Mouse (Mus musculus): Measurements from ENCODE around the gene Bcas1. TPM values are rescaled to one million over a fixed set of nuclear protein-coding genes. Genes with fewer than 3 reads are reported as not detected.

Bcas1 gene
- polyA plus RNA-seq, 1 experiment, result 0.11 TPM

GRCm38 (mm10) chr2:170308966-170309365 lies 118.7 kb downstream of the Bcas1 start:
- no peak overlapping the region for H3K27ac ChIP-seq (ENCODE audit: insufficient read depth, low read length)
- no peaks in the 10 kb centered on the region for H3K36me3 ChIP-seq (ENCODE audit: control insufficient read depth, insufficient read depth, low read length)
- TF ChIP-seq POLR2A (IDR thresholded peaks at IDR 0.05; ENCODE audit: low read depth, low read length), result no peak
- TF ChIP-seq CTCF (IDR thresholded peaks at IDR 0.05; ENCODE audit: extremely low read depth, insufficient read depth, insufficient read length, insufficient replicate concordance), result no peak

GRCm38 (mm10) chr2:170308033-170308820 lies 119.4 kb downstream of the Bcas1 start:
- H3K27me3 ChIP-seq (ENCODE audit: control insufficient read depth, insufficient read depth, low read length), result no peaks in the 10 kb centered on the region
- H3K27ac ChIP-seq (ENCODE audit: insufficient read depth, low read length), result no peak overlapping the region
- WGBS, result 72% methylated on average over 10 of the region's 10 CpGs
- no peak for DNase-seq (ENCODE audit: low read depth in 1 of 2, low spot score in 2 of 2)
- no peak overlapping the region for H3K4me3 ChIP-seq (ENCODE audit: extremely low read depth, insufficient read depth, insufficient read length)
- H3K36me3 ChIP-seq (ENCODE audit: control insufficient read depth, insufficient read depth, low read length), result no peaks in the 10 kb centered on the region
- TF ChIP-seq POLR2A (IDR thresholded peaks at IDR 0.05; ENCODE audit: low read depth, low read length), result no peak
- TF ChIP-seq CTCF (IDR thresholded peaks at IDR 0.05; ENCODE audit: extremely low read depth, insufficient read depth, insufficient read length, insufficient replicate concordance), result no peak
- H3K4me1 ChIP-seq (ENCODE audit: control insufficient read depth, insufficient read depth, insufficient read length), result peaks cover 10% of the 10 kb centered on the region; the same call in 1 of the 2 replicates

More at GRCm38 (mm10) chr2:170308966-170309365, 118.7 kb downstream of the Bcas1 start:
- no peaks in the 10 kb centered on the region for H3K27me3 ChIP-seq (ENCODE audit: control insufficient read depth, insufficient read depth, low read length)
- H3K4me1 ChIP-seq (ENCODE audit: control insufficient read depth, insufficient read depth, insufficient read length), result peaks cover 10% of the 10 kb centered on the region; the same call in 1 of the 2 replicates
- DNase-seq (ENCODE audit: low read depth in 1 of 2, low spot score in 2 of 2), result no peak
- no peak overlapping the region for H3K4me3 ChIP-seq (ENCODE audit: extremely low read depth, insufficient read depth, insufficient read length)
- WGBS, result 88% methylated on average over 9 of the region's 9 CpGs

- Histone ChIP-seq H3K4me1 (ENCODE audit: control insufficient read depth, insufficient read depth, insufficient read length) (peaks cover 10% of the 10 kb centered on the region; the same call in 1 of the 2 replicates), H3K36me3 (ENCODE audit: control insufficient read depth, insufficient read depth, low read length) (no peaks in the 10 kb centered on the region), H3K4me3 (ENCODE audit: extremely low read depth, insufficient read depth, insufficient read length) (no peak overlapping the region), H3K27me3 (ENCODE audit: control insufficient read depth, insufficient read depth, low read length) (no peaks in the 10 kb centered on the region), H3K27ac (ENCODE audit: insufficient read depth, low read length) (no peak overlapping the region)
- TF ChIP-seq CTCF (IDR thresholded peaks at IDR 0.05; ENCODE audit: extremely low read depth, insufficient read depth, insufficient read length, insufficient replicate concordance), result no peak
- TF ChIP-seq POLR2A (IDR thresholded peaks at IDR 0.05; ENCODE audit: low read depth, low read length), result no peak
- 17% methylated on average over 7 of the region's 7 CpGs for WGBS
- DNase-seq (ENCODE audit: low read depth in 1 of 2, low spot score in 2 of 2), result peak in 1 of 2 experiments; percentile 26
Measured at GRCm38 (mm10) chr2:170307589-170308021, 120.0 kb downstream of the Bcas1 start.

- TF ChIP-seq CTCF (IDR thresholded peaks at IDR 0.05; ENCODE audit: extremely low read depth, insufficient read depth, insufficient read length, insufficient replicate concordance), result no peak
- no peak for TF ChIP-seq POLR2A (IDR thresholded peaks at IDR 0.05; ENCODE audit: low read depth, low read length)
- Histone ChIP-seq H3K36me3 (ENCODE audit: control insufficient read depth, insufficient read depth, low read length) (no peaks in the 10 kb centered on the region), H3K4me3 (ENCODE audit: extremely low read depth, insufficient read depth, insufficient read length) (no peak overlapping the region), H3K27ac (ENCODE audit: insufficient read depth, low read length) (no peak overlapping the region), H3K27me3 (ENCODE audit: control insufficient read depth, insufficient read depth, low read length) (no peaks in the 10 kb centered on the region), H3K4me1 (ENCODE audit: control insufficient read depth, insufficient read depth, insufficient read length) (peaks cover 10% of the 10 kb centered on the region; the same call in 1 of the 2 replicates)
- WGBS, result 12% methylated on average over 9 of the region's 9 CpGs
- DNase-seq (ENCODE audit: low read depth in 1 of 2, low spot score in 2 of 2), result no peak
Measured at GRCm38 (mm10) chr2:170306637-170307320, 120.9 kb downstream of the Bcas1 start.

GRCm38 (mm10) chr2:170304766-170305165 lies 122.9 kb downstream of the Bcas1 start:
- Histone ChIP-seq H3K27me3 (ENCODE audit: control insufficient read depth, insufficient read depth, low read length) (no peaks in the 10 kb centered on the region), H3K36me3 (ENCODE audit: control insufficient read depth, insufficient read depth, low read length) (no peaks in the 10 kb centered on the region), H3K4me3 (ENCODE audit: extremely low read depth, insufficient read depth, insufficient read length) (no peak overlapping the region), H3K27ac (ENCODE audit: insufficient read depth, low read length) (no peak overlapping the region), H3K4me1 (ENCODE audit: control insufficient read depth, insufficient read depth, insufficient read length) (peaks cover 10% of the 10 kb centered on the region; the same call in 1 of the 2 replicates)
- no peak for DNase-seq (ENCODE audit: low read depth in 1 of 2, low spot score in 2 of 2)
- TF ChIP-seq CTCF (IDR thresholded peaks at IDR 0.05; ENCODE audit: extremely low read depth, insufficient read depth, insufficient read length, insufficient replicate concordance) (no peak), POLR2A (IDR thresholded peaks at IDR 0.05; ENCODE audit: low read depth, low read length) (no peak)
- 89% methylated on average over 12 of the region's 12 CpGs for WGBS

GRCm38 (mm10) chr2:170303595-170303994 lies 124.0 kb downstream of the Bcas1 start:
- Histone ChIP-seq H3K27ac (ENCODE audit: insufficient read depth, low read length) (no peak overlapping the region), H3K36me3 (ENCODE audit: control insufficient read depth, insufficient read depth, low read length) (no peaks in the 10 kb centered on the region), H3K4me1 (ENCODE audit: control insufficient read depth, insufficient read depth, insufficient read length) (peaks cover 10% of the 10 kb centered on the region; the same call in 1 of the 2 replicates), H3K27me3 (ENCODE audit: control insufficient read depth, insufficient read depth, low read length) (no peaks in the 10 kb centered on the region), H3K4me3 (ENCODE audit: extremely low read depth, insufficient read depth, insufficient read length) (no peak overlapping the region)
- no peak for DNase-seq (ENCODE audit: low read depth in 1 of 2, low spot score in 2 of 2)
- no peak for TF ChIP-seq POLR2A (IDR thresholded peaks at IDR 0.05; ENCODE audit: low read depth, low read length)
- TF ChIP-seq CTCF (IDR thresholded peaks at IDR 0.05; ENCODE audit: extremely low read depth, insufficient read depth, insufficient read length, insufficient replicate concordance), result no peak
- WGBS, result 59% methylated on average over 7 of the region's 7 CpGs
